Mouse (Mus musculus): ENCODE results near the gene Arid3a. TPM values are rescaled to one million over a fixed set of nuclear protein-coding genes. Genes with fewer than 3 reads are reported as not detected.
"Not testable (repeated sequence)": the region's sequence is repeated elsewhere in the genome, so short reads cannot be mapped to it uniquely, and the experiment has no call there.

Gene Arid3a
- polyA plus RNA-seq, 1 experiment from 2014 or later = 3.5 TPM

DNA sequence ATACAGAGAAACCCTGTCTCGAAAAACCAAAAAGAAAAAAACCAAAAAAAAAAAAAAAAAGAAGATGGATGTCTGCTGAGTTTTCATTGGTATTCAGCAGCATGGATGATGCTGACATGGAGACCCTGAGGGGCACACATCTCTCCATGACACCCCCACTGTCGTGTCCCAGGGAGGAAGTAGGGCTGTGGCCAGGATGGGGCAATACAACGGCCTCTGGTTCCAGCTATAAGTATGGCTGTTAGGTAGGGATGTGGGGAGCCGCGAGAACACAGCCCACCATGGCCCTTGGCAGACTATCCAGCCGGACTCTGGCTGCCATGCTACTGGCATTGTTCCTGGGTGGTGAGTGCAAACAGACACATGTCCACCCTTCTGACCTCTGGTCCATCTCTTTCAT is 40.8 kb upstream of the Arid3a start, which contains the start of gene Elane:
Gene Elane, plus strand, starts transcription at position 194 of the 400 bp plus-strand sequence.
- Histone ChIP-seq H3K4me3 (replicated peaks; ENCODE audit: low read length) (no peak within 1 kb of the TSS), H3K27ac (ENCODE audit: low read length) (no peak within 1 kb of the TSS), H3K9me3 (ENCODE audit: control insufficient read depth, low read length) (no peaks in the 10 kb centered on the region), H3K9ac (replicated peaks; ENCODE audit: low read depth, low read length) (no peak within 1 kb of the TSS), H3K36me3 (ENCODE audit: control insufficient read depth, insufficient read depth) (no peaks in the 10 kb centered on the region), H3K27me3 (replicated peaks; ENCODE audit: control insufficient read depth, insufficient read depth, low read length) (no peaks in the 10 kb centered on the region; the same call in 1 of the 2 replicates), H3K4me2 (ENCODE audit: low read length) (no peak within 1 kb of the TSS), H3K4me1 (replicated peaks; ENCODE audit: control insufficient read depth, insufficient read depth, low read length) (peaks cover 4% of the 10 kb centered on the region; the same call in 1 of the 2 replicates)
- 86% methylated on average over 6 of the region's 6 CpGs for WGBS
- no peak for ATAC-seq

DNA sequence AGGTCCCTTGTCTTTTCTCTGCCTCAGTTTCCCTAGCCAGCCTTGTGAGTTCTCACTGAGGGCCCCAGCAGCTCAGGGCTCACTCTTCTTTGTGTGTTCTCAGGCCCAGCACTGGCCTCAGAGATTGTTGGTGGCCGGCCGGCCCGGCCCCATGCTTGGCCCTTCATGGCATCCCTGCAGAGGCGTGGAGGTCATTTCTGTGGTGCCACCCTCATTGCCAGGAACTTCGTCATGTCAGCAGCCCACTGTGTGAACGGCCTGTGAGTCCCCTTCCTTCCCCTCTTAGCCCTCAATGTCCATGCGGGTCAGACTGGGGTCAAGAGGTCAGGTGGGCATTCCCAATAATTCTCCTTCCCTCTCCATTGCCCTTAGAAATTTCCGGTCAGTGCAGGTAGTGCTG is 40.2 kb upstream of the Arid3a start:
- no peak for ATAC-seq
- H3K27me3 ChIP-seq (replicated peaks; ENCODE audit: control insufficient read depth, insufficient read depth, low read length) = no peaks in the 10 kb centered on the region; the same call in 1 of the 2 replicates
- H3K4me1 ChIP-seq (replicated peaks; ENCODE audit: control insufficient read depth, insufficient read depth, low read length) = peaks cover 4% of the 10 kb centered on the region; the same call in 1 of the 2 replicates
- no peak overlapping the region for H3K9ac ChIP-seq (replicated peaks; ENCODE audit: low read depth, low read length)
- H3K27ac ChIP-seq (ENCODE audit: low read length) = no peak overlapping the region
- H3K9me3 ChIP-seq (ENCODE audit: control insufficient read depth, low read length) = no peaks in the 10 kb centered on the region
- no peak overlapping the region for H3K4me3 ChIP-seq (replicated peaks; ENCODE audit: low read length)
- 82% methylated on average over 8 of the region's 8 CpGs for WGBS
- no peaks in the 10 kb centered on the region for H3K36me3 ChIP-seq (ENCODE audit: control insufficient read depth, insufficient read depth)
- no peak overlapping the region for H3K4me2 ChIP-seq (ENCODE audit: low read length)

GRCm38 (mm10) chr10:79889386-79889785 is 37.5 kb upstream of the Arid3a start:
- WGBS = 81% methylated on average over 2 of the region's 2 CpGs
- Histone ChIP-seq H3K27ac (ENCODE audit: low read length) (no peak overlapping the region), H3K36me3 (ENCODE audit: control insufficient read depth, insufficient read depth) (no peaks in the 10 kb centered on the region), H3K4me3 (replicated peaks; ENCODE audit: low read length) (no peak overlapping the region), H3K27me3 (replicated peaks; ENCODE audit: control insufficient read depth, insufficient read depth, low read length) (no peaks in the 10 kb centered on the region), H3K4me1 (replicated peaks; ENCODE audit: control insufficient read depth, insufficient read depth, low read length) (no peaks in the 10 kb centered on the region), H3K9ac (replicated peaks; ENCODE audit: low read depth, low read length) (no peak overlapping the region), H3K9me3 (ENCODE audit: control insufficient read depth, low read length) (no peaks in the 10 kb centered on the region), H3K4me2 (ENCODE audit: low read length) (no peak overlapping the region)
- ATAC-seq = no peak

DNA sequence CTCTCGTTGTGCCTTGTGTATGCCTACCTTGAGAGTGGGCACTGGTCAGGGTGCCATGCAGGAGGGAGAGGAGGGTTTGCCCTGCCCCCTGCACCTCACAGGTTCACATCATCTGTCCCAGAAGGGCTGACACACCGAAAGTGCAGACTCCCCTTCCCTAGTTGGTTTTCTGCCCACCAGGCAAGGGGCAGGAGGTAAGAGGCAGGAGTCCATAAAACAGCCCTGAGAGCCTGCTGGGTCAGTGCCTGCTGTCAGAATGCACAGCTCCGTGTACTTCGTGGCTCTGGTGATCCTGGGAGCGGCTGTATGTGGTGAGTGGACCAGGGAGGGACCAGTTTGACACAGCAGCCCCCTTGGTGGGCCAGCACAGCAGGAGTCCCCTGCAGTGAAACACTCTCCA is 36.2 kb upstream of the Arid3a start, which contains the start of gene Cfd:
Gene Cfd, plus strand, starts transcription at position 184 of the 400 bp plus-strand sequence.
- no peak within 1 kb of the TSS for H3K9ac ChIP-seq (replicated peaks; ENCODE audit: low read depth, low read length)
- no peak within 1 kb of the TSS for H3K4me3 ChIP-seq (replicated peaks; ENCODE audit: low read length)
- no peaks in the 10 kb centered on the region for H3K4me1 ChIP-seq (replicated peaks; ENCODE audit: control insufficient read depth, insufficient read depth, low read length)
- H3K36me3 ChIP-seq (ENCODE audit: control insufficient read depth, insufficient read depth) = 0 out of 2 replicates have a peak, but pooled peaks cover 2% of the 10 kb centered on the region
- 35% methylated on average over 5 of the region's 5 CpGs for WGBS
- no peaks in the 10 kb centered on the region for H3K27me3 ChIP-seq (replicated peaks; ENCODE audit: control insufficient read depth, insufficient read depth, low read length)
- H3K4me2 ChIP-seq (ENCODE audit: low read length) = no peak within 1 kb of the TSS
- H3K27ac ChIP-seq (ENCODE audit: low read length) = no peak within 1 kb of the TSS
- no peaks in the 10 kb centered on the region for H3K9me3 ChIP-seq (ENCODE audit: control insufficient read depth, low read length)
- ATAC-seq = no peak

DNA sequence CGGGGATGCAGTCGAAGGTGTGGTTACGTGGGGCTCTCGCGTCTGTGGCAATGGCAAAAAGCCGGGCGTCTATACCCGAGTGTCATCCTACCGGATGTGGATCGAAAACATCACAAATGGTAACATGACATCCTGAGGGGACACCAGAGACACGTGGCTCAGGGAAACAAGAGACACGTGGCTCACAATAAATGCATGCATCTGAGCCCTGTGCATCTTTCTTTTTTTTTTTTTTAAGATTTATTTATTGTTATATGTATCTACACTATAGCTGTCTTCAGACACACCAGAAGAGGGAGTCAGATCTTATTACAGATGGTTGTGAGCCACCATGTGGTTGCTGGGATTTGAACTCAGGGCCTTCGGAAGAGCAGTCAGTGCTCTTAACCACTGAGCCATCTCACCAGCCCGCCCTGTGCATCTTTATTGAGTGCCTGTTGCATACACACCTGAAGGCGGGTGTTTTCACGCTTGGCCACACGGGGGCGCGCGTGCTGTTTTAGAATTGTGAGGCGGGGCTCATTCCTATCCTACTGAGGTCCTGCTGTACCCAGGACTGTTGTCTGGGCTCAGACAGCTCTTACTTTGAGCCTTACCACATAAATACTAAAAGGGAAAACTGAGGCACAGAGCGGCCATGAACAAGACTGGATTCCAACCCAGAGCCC is 34.3 kb upstream of the Arid3a start:
- not testable (repeated sequence) for H3K4me2 ChIP-seq (ENCODE audit: low read length); H3K27me3 ChIP-seq (replicated peaks; ENCODE audit: control insufficient read depth, insufficient read depth, low read length); H3K4me1 ChIP-seq (replicated peaks; ENCODE audit: control insufficient read depth, insufficient read depth, low read length); H3K4me3 ChIP-seq (replicated peaks; ENCODE audit: low read length); H3K9me3 ChIP-seq (ENCODE audit: control insufficient read depth, low read length); H3K36me3 ChIP-seq (ENCODE audit: control insufficient read depth, insufficient read depth); H3K27ac ChIP-seq (ENCODE audit: low read length); H3K9ac ChIP-seq (replicated peaks; ENCODE audit: low read depth, low read length)
- 44% methylated on average over 22 of the region's 22 CpGs for WGBS
- ATAC-seq = peak; percentile 69

- 91% methylated on average over 16 of the region's 16 CpGs for WGBS
- peaks cover 10% of the 10 kb centered on the region for H3K4me1 ChIP-seq (replicated peaks; ENCODE audit: control insufficient read depth, insufficient read depth, low read length)
- H3K9me3 ChIP-seq (ENCODE audit: control insufficient read depth, low read length) = no peaks in the 10 kb centered on the region
- no peak overlapping the region for H3K4me2 ChIP-seq (ENCODE audit: low read length)
- H3K9ac ChIP-seq (replicated peaks; ENCODE audit: low read depth, low read length) = no peak overlapping the region
- peaks cover 13% of the 10 kb centered on the region for H3K36me3 ChIP-seq (ENCODE audit: control insufficient read depth, insufficient read depth)
- ATAC-seq = no peak
- H3K27me3 ChIP-seq (replicated peaks; ENCODE audit: control insufficient read depth, insufficient read depth, low read length) = no peaks in the 10 kb centered on the region
- H3K4me3 ChIP-seq (replicated peaks; ENCODE audit: low read length) = no peak overlapping the region
- no peak overlapping the region for H3K27ac ChIP-seq (ENCODE audit: low read length)
These were observed 30.5 kb upstream of the Arid3a start for GRCm38 (mm10) chr10:79896306-79896705.

- Histone ChIP-seq H3K27me3 (replicated peaks; ENCODE audit: control insufficient read depth, insufficient read depth, low read length) (no peaks in the 10 kb centered on the region), H3K36me3 (ENCODE audit: control insufficient read depth, insufficient read depth) (peaks cover 13% of the 10 kb centered on the region), H3K9ac (replicated peaks; ENCODE audit: low read depth, low read length) (no peak overlapping the region), H3K4me3 (replicated peaks; ENCODE audit: low read length) (no peak overlapping the region), H3K4me1 (replicated peaks; ENCODE audit: control insufficient read depth, insufficient read depth, low read length) (peaks cover 13% of the 10 kb centered on the region), H3K4me2 (ENCODE audit: low read length) (no peak overlapping the region), H3K9me3 (ENCODE audit: control insufficient read depth, low read length) (no peaks in the 10 kb centered on the region), H3K27ac (ENCODE audit: low read length) (no peak overlapping the region)
- WGBS = 84% methylated on average over 13 of the region's 13 CpGs
- ATAC-seq = no peak
These were observed 30.0 kb upstream of the Arid3a start for GRCm38 (mm10) chr10:79896814-79897213.

DNA sequence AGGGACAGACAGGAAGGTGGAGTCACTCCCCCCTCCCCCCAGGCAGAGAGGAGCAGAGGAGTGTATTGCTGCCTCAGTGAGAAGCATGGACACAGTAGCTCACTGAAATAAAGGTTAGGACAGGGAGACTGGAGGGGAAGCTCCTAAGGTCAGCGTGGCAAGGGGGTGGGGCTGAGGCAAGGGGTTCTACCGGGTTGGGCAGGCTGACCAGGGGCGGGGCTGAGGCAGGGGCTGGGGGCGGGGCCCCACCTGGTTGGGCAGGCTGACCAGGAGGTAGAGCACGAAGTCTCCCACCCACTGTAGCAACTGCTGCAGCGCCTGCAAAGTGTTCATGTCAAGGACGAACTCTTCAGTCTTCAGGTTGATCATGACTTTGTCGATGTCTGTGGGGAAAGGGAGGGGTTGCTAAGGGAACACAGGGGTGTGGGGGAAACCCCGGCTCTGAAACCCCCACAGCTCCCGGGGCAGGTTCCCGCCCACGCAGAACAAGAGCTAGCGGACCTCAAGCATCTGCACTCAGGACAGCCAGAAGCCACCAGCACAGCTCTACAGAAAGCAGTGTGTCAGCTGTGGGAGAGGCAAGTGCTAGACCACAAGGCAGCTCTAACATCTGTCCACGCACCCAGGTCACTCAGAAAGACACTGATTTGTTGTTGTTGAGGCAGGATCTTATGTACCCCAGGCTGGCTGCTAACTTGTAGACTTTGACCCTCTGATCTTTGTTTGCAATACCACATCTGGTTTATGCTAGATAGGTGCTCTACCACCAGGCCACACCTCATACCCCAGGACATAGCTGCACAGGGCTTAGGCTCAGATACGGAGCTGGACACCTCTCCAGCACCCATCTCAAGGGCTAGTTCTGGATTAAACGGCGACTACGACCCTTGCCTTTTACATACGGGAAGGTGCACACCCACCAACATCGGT is 29.3 kb upstream of the Arid3a start:
- H3K9me3 ChIP-seq (ENCODE audit: control insufficient read depth, low read length) = no peaks in the 10 kb centered on the region
- H3K36me3 ChIP-seq (ENCODE audit: control insufficient read depth, insufficient read depth) = peaks cover 13% of the 10 kb centered on the region
- no peak overlapping the region for H3K27ac ChIP-seq (ENCODE audit: low read length)
- 54% methylated on average over 20 of the region's 20 CpGs for WGBS
- no peaks in the 10 kb centered on the region for H3K27me3 ChIP-seq (replicated peaks; ENCODE audit: control insufficient read depth, insufficient read depth, low read length)
- H3K4me2 ChIP-seq (ENCODE audit: low read length) = no peak overlapping the region
- peaks cover 13% of the 10 kb centered on the region for H3K4me1 ChIP-seq (replicated peaks; ENCODE audit: control insufficient read depth, insufficient read depth, low read length)
- no peak overlapping the region for H3K9ac ChIP-seq (replicated peaks; ENCODE audit: low read depth, low read length)
- no peak overlapping the region for H3K4me3 ChIP-seq (replicated peaks; ENCODE audit: low read length)
- ATAC-seq = no peak

GRCm38 (mm10) chr10:79900951-79901410 is 25.9 kb upstream of the Arid3a start:
- WGBS = 14% methylated on average over 2 of the region's 2 CpGs
- Histone ChIP-seq H3K27me3 (replicated peaks; ENCODE audit: control insufficient read depth, insufficient read depth, low read length) (no peaks in the 10 kb centered on the region), H3K27ac (ENCODE audit: low read length) (no peak overlapping the region), H3K4me3 (replicated peaks; ENCODE audit: low read length) (no peak overlapping the region), H3K4me2 (ENCODE audit: low read length) (no peak overlapping the region), H3K9ac (replicated peaks; ENCODE audit: low read depth, low read length) (no peak overlapping the region; the same call in 1 of the 2 replicates), H3K36me3 (ENCODE audit: control insufficient read depth, insufficient read depth) (peaks cover 16% of the 10 kb centered on the region), H3K4me1 (replicated peaks; ENCODE audit: control insufficient read depth, insufficient read depth, low read length) (peaks cover 13% of the 10 kb centered on the region), H3K9me3 (ENCODE audit: control insufficient read depth, low read length) (no peaks in the 10 kb centered on the region)
- ATAC-seq = peak; percentile 79
